Mouse (Mus musculus) CH12.LX (cell line): ENCODE results near the gene Mycbp. TPM values are rescaled to one million over a fixed set of nuclear protein-coding genes. Genes with fewer than 3 reads are reported as not detected.
"Not testable (repeated sequence)": the region's sequence is repeated elsewhere in the genome, so short reads cannot be mapped to it uniquely, and the experiment has no call there.

Experiments used
- DNase-seq: peaks from one replicate; pipeline ENCODE4 v3.0.0-alpha.2; 2013; ENCODE audit errors: extremely low read depth
- H3K27ac ChIP-seq: 2 replicates; pipeline ENCODE4 v1.5.1; 2012; ENCODE audit warnings: low read depth, mild to moderate bottlenecking, control low read depth, moderate library complexity; ENCODE audit not compliant: insufficient read depth
- H3K27me3 ChIP-seq: replicated peaks from 2 replicates; pipeline ENCODE3; 2012; ENCODE audit warnings: inconsistent platforms
- H3K36me3 ChIP-seq, 2 experiments: replicated peaks in 1 of 2; 2 replicates each; pipeline versions ENCODE3 to v1.6.1; 2012; ENCODE audit warnings: inconsistent platforms in 1 of 2, low read length in 1 of 2, mild to moderate bottlenecking in 1 of 2, mixed read lengths in 1 of 2, moderate library complexity in 1 of 2; ENCODE audit not compliant: control insufficient read depth in 1 of 2, insufficient read depth in 1 of 2
- H3K4me1 ChIP-seq, 2 experiments: 2 replicates each; pipeline ENCODE4 v1.6.1; 2012; ENCODE audit warnings: inconsistent platforms in 1 of 2, moderate library complexity in 1 of 2; ENCODE audit not compliant: insufficient read depth in 2 of 2, control insufficient read depth in 1 of 2
- H3K4me2 ChIP-seq: 2 replicates; pipeline ENCODE4 v1.6.1; 2012; ENCODE audit warnings: low read depth, mild to moderate bottlenecking, control low read depth; ENCODE audit not compliant: poor library complexity, insufficient read depth, severe bottlenecking
- H3K4me3 ChIP-seq, 3 experiments: fragments of 150-350 bp in 1 of 3; sonication (generic) in 1 of 3; replicated peaks in 1 of 3; 2 replicates each; pipeline versions ENCODE3 to v1.5.1; 2011 to 2012; ENCODE audit warnings: low read depth in 2 of 3, low read length in 2 of 3, mild to moderate bottlenecking in 2 of 3, moderate library complexity in 2 of 3, control low read depth in 1 of 3, improper control_type of control experiment in 1 of 3, inconsistent platforms in 1 of 3, mixed read lengths in 1 of 3; ENCODE audit not compliant: poor library complexity in 1 of 3
- H3K79me2 ChIP-seq: replicated peaks from 2 replicates; pipeline ENCODE4 v1.6.1; 2012; ENCODE audit warnings: mild to moderate bottlenecking, moderate library complexity; ENCODE audit not compliant: control insufficient read depth, poor library complexity, insufficient read depth, severe bottlenecking; ENCODE audit errors: extremely low read depth
- H3K9ac ChIP-seq: 2 replicates; pipeline ENCODE4 v1.6.1; 2012; ENCODE audit warnings: low read depth, mild to moderate bottlenecking, control low read depth, moderate library complexity; ENCODE audit not compliant: insufficient read depth
- H3K9me3 ChIP-seq: replicated peaks from 2 replicates; pipeline ENCODE3; 2012; ENCODE audit warnings: low read length, inconsistent platforms, mixed read lengths
- CHD2 ChIP-seq: IDR thresholded peaks from 2 replicates; pipeline ENCODE4 v1.6.1; 2011; ENCODE audit warnings: low read length, improper control_type of control experiment
- CTCF ChIP-seq, 2 experiments: IDR thresholded peaks in 1 of 2; conservative IDR thresholded peaks in 1 of 2; 2 replicates each; pipeline ENCODE4 v1.5.1; 2011 to 2012; ENCODE audit warnings: low read depth in 2 of 2, low read length in 2 of 2, improper control_type of control experiment in 1 of 2, inconsistent platforms in 1 of 2, mild to moderate bottlenecking in 1 of 2, moderate library complexity in 1 of 2
- ELF1 ChIP-seq: IDR thresholded peaks from 2 replicates; pipeline ENCODE4 v1.6.1; 2014; ENCODE audit warnings: low read depth, mild to moderate bottlenecking, inconsistent platforms, low read length, improper control_type of control experiment
- EP300 ChIP-seq: IDR thresholded peaks from 2 replicates; pipeline ENCODE4 v1.6.1; 2011; ENCODE audit warnings: low read length, improper control_type of control experiment
- ETS1 ChIP-seq: conservative IDR thresholded peaks from 2 replicates; pipeline ENCODE4 v1.6.1; 2012; ENCODE audit warnings: low read depth, mild to moderate bottlenecking, inconsistent platforms, low read length, improper control_type of control experiment, moderate library complexity
- GABPA ChIP-seq: IDR thresholded peaks from 2 replicates; pipeline ENCODE4 v1.6.1; 2012; ENCODE audit warnings: low read depth, low read length, improper control_type of control experiment, inconsistent platforms; ENCODE audit not compliant: insufficient replicate concordance
- IRF4 ChIP-seq: IDR thresholded peaks from 2 replicates; pipeline ENCODE4 v1.6.1; 2014; ENCODE audit warnings: low read depth, mild to moderate bottlenecking, inconsistent platforms, low read length, improper control_type of control experiment
- KAT2A ChIP-seq: IDR thresholded peaks from 2 replicates; pipeline ENCODE4 v1.6.1; 2012; ENCODE audit warnings: low read length, improper control_type of control experiment, inconsistent platforms; ENCODE audit not compliant: insufficient replicate concordance
- MAFK ChIP-seq: IDR thresholded peaks from 2 replicates; pipeline ENCODE4 v1.6.1; 2011; ENCODE audit warnings: low read length, improper control_type of control experiment; ENCODE audit not compliant: insufficient replicate concordance
- MAX ChIP-seq: IDR thresholded peaks from 2 replicates; pipeline ENCODE4 v1.6.1; 2011; ENCODE audit warnings: low read length, improper control_type of control experiment
- MEF2A ChIP-seq: IDR thresholded peaks from 2 replicates; pipeline ENCODE4 v1.6.1; 2014; ENCODE audit warnings: low read depth, mild to moderate bottlenecking, inconsistent platforms, low read length, improper control_type of control experiment, borderline replicate concordance
- POLR2A ChIP-seq: IDR thresholded peaks from 2 replicates; pipeline ENCODE4 v1.6.1; 2011; ENCODE audit warnings: low read depth, mild to moderate bottlenecking, improper control_type of control experiment, low read length
- RAD21 ChIP-seq: IDR thresholded peaks from 2 replicates; pipeline ENCODE4 v1.6.1; 2011; ENCODE audit warnings: low read depth, mild to moderate bottlenecking, low read length, improper control_type of control experiment, moderate library complexity
- SIN3A ChIP-seq: IDR thresholded peaks from 2 replicates; pipeline ENCODE4 v1.6.1; 2012; ENCODE audit warnings: low read length, improper control_type of control experiment, inconsistent platforms
- TBP ChIP-seq: conservative IDR thresholded peaks from 2 replicates; pipeline ENCODE4 v1.6.1; 2011; ENCODE audit warnings: low read depth, low read length, improper control_type of control experiment
- TCF12 ChIP-seq: IDR thresholded peaks from 2 replicates; pipeline ENCODE4 v1.6.1; 2014; ENCODE audit warnings: low read depth, mild to moderate bottlenecking, inconsistent platforms, low read length, improper control_type of control experiment
- USF2 ChIP-seq: conservative IDR thresholded peaks from 2 replicates; pipeline ENCODE4 v1.6.1; 2011; ENCODE audit warnings: low read depth, low read length, improper control_type of control experiment
- ZMIZ1 ChIP-seq: IDR thresholded peaks from 2 replicates; pipeline ENCODE4 v1.6.1; 2012; ENCODE audit warnings: low read depth, mild to moderate bottlenecking, inconsistent platforms, low read length, improper control_type of control experiment
- ZNF384 ChIP-seq: IDR thresholded peaks from 2 replicates; pipeline ENCODE4 v1.6.1; 2012; ENCODE audit warnings: low read depth, low read length, improper control_type of control experiment, inconsistent platforms
- dilution Hi-C: fragments of 300-500 bp; cut with MboI; formaldehyde crosslinking; loops from 2 replicates; pipeline ENCODE4 v1.14.3; 2020; ENCODE audit warnings: low sequenced_read_pairs; ENCODE audit not compliant: extremely low pct_unique_long_range_greater_than_20kb, extremely low pct_ligation_motif_present
- in situ Hi-C: fragments of 300-500 bp; cut with MboI; formaldehyde crosslinking; loops from 3 replicates; pipeline ENCODE4 v1.14.3; 2019; ENCODE audit warnings: low sequenced_read_pairs, low pct_ligation_motif_present, low pct_unique_long_range_greater_than_20kb, mixed read lengths
- polyA plus RNA-seq: library from polyadenylated mRNA; unstranded; fragments of >175 nt; gene quantifications from 2 replicates; pipeline ENCODE4 v1.2.1, GENCODE M21; 2012; ENCODE audit warnings: low read depth; ENCODE audit not compliant: insufficient read length
- total RNA-seq, 2 experiments: library from RNA; depleted of rRNA; stranded (reverse); fragments of 300-350 nt in 1 of 2; fragments of >200 nt in 1 of 2; gene quantifications; 2 replicates each; pipeline ENCODE4 v1.2.3; 2012 to 2014

The Mycbp gene
- total and polyA plus RNA-seq, 3 experiments, result 33.8 to 54.4 (median 46.9) TPM

- dilution Hi-C loops, result not testable (repeated sequence)
Observed at GRCm38 (mm10) chr4:123940878-123941277, 36.2 kb downstream of the Mycbp start.

GRCm38 (mm10) chr4:123946701-123947100, 42.1 kb downstream of the Mycbp start:
- no peak overlapping the region for H3K4me3 ChIP-seq
- no peaks in the 10 kb centered on the region for H3K36me3 ChIP-seq
- no peak overlapping the region for H3K27ac ChIP-seq
- H3K9ac ChIP-seq, result no peak overlapping the region
- H3K27me3 ChIP-seq, result peaks cover 37% of the 10 kb centered on the region
- H3K4me1 ChIP-seq, result peaks cover 2 to 7% of the 10 kb centered on the region in 2 experiments
- dilution Hi-C loops, result no loop called here
- no peaks in the 10 kb centered on the region for H3K9me3 ChIP-seq
- DNase-seq, result no peak
- H3K4me2 ChIP-seq, result no peak overlapping the region
- no peaks in the 10 kb centered on the region for H3K79me2 ChIP-seq
- in situ Hi-C loops, result loop anchor here (10.0 kb wide), 1 partner anchor 728 kb away; no protein-coding TSS in a partner anchor
- TF ChIP-seq ELF1 (no peak), USF2 (no peak), RAD21 (no peak), CTCF (conservative IDR thresholded peaks at IDR 0.05 in 1 of 2, IDR thresholded peaks at IDR 0.05 in 1 of 2; ENCODE audit: low read depth in 2 of 2, low read length in 2 of 2) (no peak), IRF4 (no peak), ZMIZ1 (no peak), MEF2A (no peak), ZNF384 (no peak), CHD2 (no peak), ETS1 (no peak), KAT2A (no peak), POLR2A (no peak), EP300 (no peak), SIN3A (no peak), MAX (no peak)

More at GRCm38 (mm10) chr4:123940878-123941277, 36.2 kb downstream of the Mycbp start:
- peak; percentile 82 for TF ChIP-seq TBP
- H3K4me1 ChIP-seq, H3K27ac ChIP-seq, H3K9ac ChIP-seq, DNase-seq, H3K9me3 ChIP-seq, H3K27me3 ChIP-seq, H3K79me2 ChIP-seq, H3K4me3 ChIP-seq, H3K4me2 ChIP-seq: not testable (repeated sequence)
- in situ Hi-C loops, result loop anchor here (10.0 kb wide), 1 partner anchor 734 kb away; no protein-coding TSS in a partner anchor
- peaks cover 12 to 17% of the 10 kb centered on the region in 2 experiments for H3K36me3 ChIP-seq

GRCm38 (mm10) chr4:123947149-123947548, 42.5 kb downstream of the Mycbp start:
- H3K27me3 ChIP-seq, result peaks cover 41% of the 10 kb centered on the region
- peaks cover 2 to 12% of the 10 kb centered on the region in 2 experiments for H3K4me1 ChIP-seq
- no peak overlapping the region for H3K9ac ChIP-seq
- H3K4me2 ChIP-seq, result no peak overlapping the region
- no peaks in the 10 kb centered on the region for H3K36me3 ChIP-seq
- no peak overlapping the region for H3K27ac ChIP-seq
- H3K79me2 ChIP-seq, result no peaks in the 10 kb centered on the region
- no peak overlapping the region for H3K4me3 ChIP-seq
- dilution Hi-C loops (no loop called here), in situ Hi-C loops (loop anchor here (10.0 kb wide), 1 partner anchor 728 kb away; no protein-coding TSS in a partner anchor)
- H3K9me3 ChIP-seq, result no peaks in the 10 kb centered on the region
- no peak for DNase-seq
- no peak for TF ChIP-seq ETS1
- TF ChIP-seq TCF12, result no peak
- TF ChIP-seq MAX, result no peak
- no peak for TF ChIP-seq MAFK
- no peak for TF ChIP-seq GABPA
- TF ChIP-seq ZNF384, result no peak
- TF ChIP-seq, all 38 proteins: peak for 0
